Mouse (Mus musculus) erythroblast, adult 5-6 weeks (primary cell): ENCODE measurements around the gene Frmd8. TPM values are rescaled to one million over a fixed set of nuclear protein-coding genes. Genes with fewer than 3 reads are reported as not detected.

Source experiments
- total RNA-seq, 2 experiments: library from RNA; stranded (forward) in 1 of 2; stranded (reverse) in 1 of 2; fragments of 150-400 nt in 1 of 2; fragments of 200-764, 138-1000 nt in 1 of 2; gene quantifications; 2 replicates each; pipeline versions ENCODE4 v1.2.3 to v1.2.4; 2015 to 2017; ENCODE audit warnings: low replicate concordance in 2 of 2

The Frmd8 gene
- total RNA-seq, 2 experiments from 2014 or later: 6.0 to 6.8 TPM

Other genes with a start within 250 kb of the Frmd8 start
- gene Rela, start 237.8 kb downstream of the Frmd8 start, total RNA-seq (2015; ENCODE audit: low replicate concordance): 13.1 and 25.1 TPM in 2 replicates
- 15.5 and 22.0 TPM in 2 replicates for gene Rela, start 237.8 kb downstream of the Frmd8 start, total RNA-seq (2017; ENCODE audit: low replicate concordance)
- gene Sipa1, start 211.6 kb downstream of the Frmd8 start, total RNA-seq (2015; ENCODE audit: low replicate concordance): 20.5 and 36.9 TPM in 2 replicates
- 27.4 and 90.3 TPM in 2 replicates for gene Sipa1, start 211.6 kb downstream of the Frmd8 start, total RNA-seq (2017; ENCODE audit: low replicate concordance)
- gene Map3k11, start 186.5 kb downstream of the Frmd8 start, total RNA-seq (2015; ENCODE audit: low replicate concordance): 5.0 and 7.3 TPM in 2 replicates
- gene Map3k11, start 186.5 kb downstream of the Frmd8 start, total RNA-seq (2017; ENCODE audit: low replicate concordance): 8.4 and 11.2 TPM in 2 replicates
- 10.7 and 16.3 TPM in 2 replicates for gene Pcnx3, start 186.4 kb downstream of the Frmd8 start, total RNA-seq (2015; ENCODE audit: low replicate concordance)
- gene Pcnx3, start 186.4 kb downstream of the Frmd8 start, total RNA-seq (2017; ENCODE audit: low replicate concordance): 14.8 and 20.3 TPM in 2 replicates
- gene Kcnk7, start 170.9 kb downstream of the Frmd8 start, total RNA-seq (2015; ENCODE audit: low replicate concordance): not detected in 2 replicates
- not detected in 2 replicates for gene Kcnk7, start 170.9 kb downstream of the Frmd8 start, total RNA-seq (2017; ENCODE audit: low replicate concordance)
- 27.5 and 57.9 TPM in 2 replicates for gene Ehbp1l1, start 149.0 kb downstream of the Frmd8 start, total RNA-seq (2015; ENCODE audit: low replicate concordance)
- gene Ehbp1l1, start 149.0 kb downstream of the Frmd8 start, total RNA-seq (2017; ENCODE audit: low replicate concordance): 236 and 446 TPM in 2 replicates
- 11.5 and 30.4 TPM in 2 replicates for gene Fam89b, start 145.6 kb downstream of the Frmd8 start, total RNA-seq (2015; ENCODE audit: low replicate concordance)
- gene Fam89b, start 145.6 kb downstream of the Frmd8 start, total RNA-seq (2017; ENCODE audit: low replicate concordance): 8.5 and 10.5 TPM in 2 replicates
- gene Ltbp3, start 134.4 kb downstream of the Frmd8 start, total RNA-seq (2015; ENCODE audit: low replicate concordance): 0.63 TPM in 1 of 2 replicates, not detected in the other
- gene Ltbp3, start 134.4 kb downstream of the Frmd8 start, total RNA-seq (2017; ENCODE audit: low replicate concordance): 0.68 TPM in 1 of 2 replicates, not detected in the other
- gene Scyl1, start 103.9 kb downstream of the Frmd8 start, total RNA-seq (2015; ENCODE audit: low replicate concordance): 8.2 and 12.9 TPM in 2 replicates
- gene Scyl1, start 103.9 kb downstream of the Frmd8 start, total RNA-seq (2017; ENCODE audit: low replicate concordance): 9.1 and 11.9 TPM in 2 replicates
- gene Slc25a45, start 2.5 kb upstream of the Frmd8 start, total RNA-seq (2015; ENCODE audit: low replicate concordance): 14.0 and 14.6 TPM in 2 replicates
- gene Slc25a45, start 2.5 kb upstream of the Frmd8 start, total RNA-seq (2017; ENCODE audit: low replicate concordance): 10.0 and 11.3 TPM in 2 replicates
- gene Tigd3, start 18.9 kb upstream of the Frmd8 start, total RNA-seq (2015; ENCODE audit: low replicate concordance): 0.38 and 1.0 TPM in 2 replicates
- gene Tigd3, start 18.9 kb upstream of the Frmd8 start, total RNA-seq (2017; ENCODE audit: low replicate concordance): 3.1 and 6.1 TPM in 2 replicates
- 19.4 and 34.3 TPM in 2 replicates for gene Dpf2, start 37.7 kb upstream of the Frmd8 start, total RNA-seq (2015; ENCODE audit: low replicate concordance)
- 58.8 and 71.4 TPM in 2 replicates for gene Dpf2, start 37.7 kb upstream of the Frmd8 start, total RNA-seq (2017; ENCODE audit: low replicate concordance)
- gene Cdc42ep2, start 49.5 kb upstream of the Frmd8 start, total RNA-seq (2015; ENCODE audit: low replicate concordance): 0.38 and 0.42 TPM in 2 replicates
- 0.42 TPM in 1 of 2 replicates, not detected in the other for gene Cdc42ep2, start 49.5 kb upstream of the Frmd8 start, total RNA-seq (2017; ENCODE audit: low replicate concordance)
- 24.5 and 44.0 TPM in 2 replicates for gene Pola2, start 88.9 kb upstream of the Frmd8 start, total RNA-seq (2015; ENCODE audit: low replicate concordance)
- gene Pola2, start 88.9 kb upstream of the Frmd8 start, total RNA-seq (2017; ENCODE audit: low replicate concordance): 30.8 and 38.7 TPM in 2 replicates
- gene Slc22a20, start 110.9 kb upstream of the Frmd8 start, total RNA-seq (2015; ENCODE audit: low replicate concordance): not detected in 2 replicates
- not detected in 2 replicates for gene Slc22a20, start 110.9 kb upstream of the Frmd8 start, total RNA-seq (2017; ENCODE audit: low replicate concordance)
- 18.1 and 23.8 TPM in 2 replicates for gene Capn1, start 140.6 kb upstream of the Frmd8 start, total RNA-seq (2015; ENCODE audit: low replicate concordance)
- 34.8 and 43.7 TPM in 2 replicates for gene Capn1, start 140.6 kb upstream of the Frmd8 start, total RNA-seq (2017; ENCODE audit: low replicate concordance)
- 35.5 and 43.0 TPM in 2 replicates for gene Syvn1, start 171.3 kb upstream of the Frmd8 start, total RNA-seq (2015; ENCODE audit: low replicate concordance)
- 9.9 and 16.0 TPM in 2 replicates for gene Syvn1, start 171.3 kb upstream of the Frmd8 start, total RNA-seq (2017; ENCODE audit: low replicate concordance)
- gene Mrpl49, start 182.5 kb upstream of the Frmd8 start, total RNA-seq (2015; ENCODE audit: low replicate concordance): 10.0 and 15.3 TPM in 2 replicates
- gene Mrpl49, start 182.5 kb upstream of the Frmd8 start, total RNA-seq (2017; ENCODE audit: low replicate concordance): 8.1 and 10.2 TPM in 2 replicates
- gene Fau, start 182.6 kb upstream of the Frmd8 start, total RNA-seq (2015; ENCODE audit: low replicate concordance): 503 and 517 TPM in 2 replicates
- 317 and 511 TPM in 2 replicates for gene Fau, start 182.6 kb upstream of the Frmd8 start, total RNA-seq (2017; ENCODE audit: low replicate concordance)
- 1.3 and 2.7 TPM in 2 replicates for gene Znhit2, start 185.9 kb upstream of the Frmd8 start, total RNA-seq (2015; ENCODE audit: low replicate concordance)
- 2.5 and 6.3 TPM in 2 replicates for gene Znhit2, start 185.9 kb upstream of the Frmd8 start, total RNA-seq (2017; ENCODE audit: low replicate concordance)
- 1.2 and 2.3 TPM in 2 replicates for gene Tm7sf2, start 193.1 kb upstream of the Frmd8 start, total RNA-seq (2015; ENCODE audit: low replicate concordance)
- gene Tm7sf2, start 193.1 kb upstream of the Frmd8 start, total RNA-seq (2017; ENCODE audit: low replicate concordance): 0.98 and 4.2 TPM in 2 replicates
- 16.3 and 21.3 TPM in 2 replicates for gene Vps51, start 202.0 kb upstream of the Frmd8 start, total RNA-seq (2015; ENCODE audit: low replicate concordance)
- 12.3 and 13.4 TPM in 2 replicates for gene Vps51, start 202.0 kb upstream of the Frmd8 start, total RNA-seq (2017; ENCODE audit: low replicate concordance)
- gene Tmem262, start 204.8 kb upstream of the Frmd8 start, total RNA-seq (2015; ENCODE audit: low replicate concordance): not detected in 2 replicates
- not detected in 2 replicates for gene Tmem262, start 204.8 kb upstream of the Frmd8 start, total RNA-seq (2017; ENCODE audit: low replicate concordance)
- not detected in 2 replicates for gene Gm28374, start 207.0 kb upstream of the Frmd8 start, total RNA-seq (2015; ENCODE audit: low replicate concordance)
- gene Gm28374, start 207.0 kb upstream of the Frmd8 start, total RNA-seq (2017; ENCODE audit: low replicate concordance): not detected in 2 replicates
- 0.77 and 3.8 TPM in 2 replicates for gene Zfpl1, start 209.7 kb upstream of the Frmd8 start, total RNA-seq (2015; ENCODE audit: low replicate concordance)
- gene Zfpl1, start 209.7 kb upstream of the Frmd8 start, total RNA-seq (2017; ENCODE audit: low replicate concordance): 5.0 and 7.8 TPM in 2 replicates
- 10.2 and 21.3 TPM in 2 replicates for gene Cdca5, start 209.7 kb upstream of the Frmd8 start, total RNA-seq (2015; ENCODE audit: low replicate concordance)
- 8.1 and 11.6 TPM in 2 replicates for gene Cdca5, start 209.7 kb upstream of the Frmd8 start, total RNA-seq (2017; ENCODE audit: low replicate concordance)
- gene AC131692.1, start 219.1 kb upstream of the Frmd8 start, total RNA-seq (2015; ENCODE audit: low replicate concordance): not detected in 2 replicates
- 2.6 and 3.2 TPM in 2 replicates for gene AC131692.1, start 219.1 kb upstream of the Frmd8 start, total RNA-seq (2017; ENCODE audit: low replicate concordance)
- gene Naaladl1, start 230.5 kb upstream of the Frmd8 start, total RNA-seq (2015; ENCODE audit: low replicate concordance): 0.58 and 1.0 TPM in 2 replicates
- gene Naaladl1, start 230.5 kb upstream of the Frmd8 start, total RNA-seq (2017; ENCODE audit: low replicate concordance): 0.26 TPM in 1 of 2 replicates, not detected in the other
- gene Sac3d1, start 243.4 kb upstream of the Frmd8 start, total RNA-seq (2015; ENCODE audit: low replicate concordance): 6.3 and 10.2 TPM in 2 replicates
- gene Sac3d1, start 243.4 kb upstream of the Frmd8 start, total RNA-seq (2017; ENCODE audit: low replicate concordance): 3.7 and 6.1 TPM in 2 replicates